Mouse (Mus musculus) retina, postnatal 7 days (tissue): ENCODE results near the gene Arhgap30.
A peak's percentile ranks its signal among the peaks of the same experiment; 100 is the strongest.

Experiments used
- DNase-seq: peaks from one replicate; pipeline ENCODE4 v3.0.0-alpha.2; 2012; ENCODE audit warnings: low read depth, low spot score

Gene Arhgap30

DNA sequence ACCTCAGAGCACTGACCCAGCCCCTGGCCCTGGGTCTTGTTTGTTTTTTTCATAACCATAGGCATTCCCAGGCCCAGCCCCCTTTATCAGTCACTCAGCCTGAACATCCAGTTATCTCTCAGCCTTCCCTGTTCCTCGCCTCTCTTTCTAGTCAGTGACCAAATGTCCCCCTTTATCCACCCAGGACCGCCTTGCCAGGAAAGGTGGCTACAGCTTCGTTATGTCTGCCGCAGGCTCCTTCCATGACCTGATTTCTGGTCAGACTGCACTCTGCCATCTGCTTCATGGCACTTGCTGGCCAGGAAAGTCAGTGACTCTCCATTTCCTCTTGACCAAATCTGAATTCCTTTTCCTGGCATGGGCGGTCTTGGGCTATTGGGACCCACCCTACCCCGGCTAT is 10.5 kb upstream of the Arhgap30 start:
- DNase-seq, result no peak

DNA sequence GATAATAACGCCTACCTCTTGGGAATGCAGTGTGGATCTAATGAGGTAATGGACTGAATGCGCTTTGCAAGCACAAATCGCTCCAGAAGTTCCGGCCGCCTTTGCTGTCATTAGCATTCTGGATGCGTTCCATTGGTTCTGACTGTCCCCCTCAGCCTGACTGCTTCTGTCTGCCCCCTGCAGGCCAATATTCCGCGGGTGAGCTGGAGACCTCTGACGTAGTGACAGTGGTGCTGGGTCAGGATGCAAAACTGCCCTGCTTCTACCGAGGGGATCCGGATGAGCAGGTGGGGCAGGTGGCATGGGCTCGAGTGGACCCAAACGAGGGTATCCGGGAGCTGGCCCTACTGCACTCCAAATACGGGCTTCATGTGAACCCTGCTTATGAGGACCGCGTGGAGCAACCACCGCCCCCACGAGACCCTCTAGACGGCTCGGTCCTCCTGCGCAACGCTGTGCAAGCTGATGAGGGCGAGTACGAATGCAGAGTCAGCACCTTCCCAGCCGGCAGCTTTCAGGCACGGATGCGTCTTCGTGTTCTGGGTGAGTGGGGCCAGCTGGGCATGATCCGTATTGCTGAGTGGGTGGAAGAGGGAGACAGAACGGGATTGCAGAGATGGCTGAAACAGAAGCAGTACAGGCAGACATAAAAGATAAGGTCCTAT is 8.7 kb upstream of the Arhgap30 start:
- DNase-seq, result peak; percentile 45

GRCm38 (mm10) chr1:171382096-171382620 is 6.6 kb upstream of the Arhgap30 start:
- no peak for DNase-seq

DNA sequence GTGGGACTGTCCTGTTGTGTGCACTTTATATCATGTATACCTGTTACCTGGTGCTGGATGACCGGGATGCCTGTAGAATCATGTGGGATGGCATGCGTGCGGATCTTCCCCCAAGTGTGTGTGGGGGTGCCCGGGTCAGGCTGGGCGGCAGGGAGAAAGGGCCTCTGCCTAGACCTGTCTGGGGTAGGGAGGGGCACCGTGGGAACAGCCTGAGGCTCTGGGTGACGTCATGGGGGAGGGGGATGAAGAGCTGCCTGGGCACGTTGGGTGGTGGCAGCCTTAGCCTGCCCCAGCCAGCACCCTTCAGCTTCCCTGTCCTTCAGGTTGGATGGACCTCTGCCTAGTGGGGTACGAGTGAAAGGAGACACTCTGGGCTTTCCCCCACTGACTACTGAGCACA is 4.4 kb upstream of the Arhgap30 start:
- no peak for DNase-seq

- DNase-seq, result no peak
These were observed 3.6 kb upstream of the Arhgap30 start for GRCm38 (mm10) chr1:171385171-171385570.

DNA sequence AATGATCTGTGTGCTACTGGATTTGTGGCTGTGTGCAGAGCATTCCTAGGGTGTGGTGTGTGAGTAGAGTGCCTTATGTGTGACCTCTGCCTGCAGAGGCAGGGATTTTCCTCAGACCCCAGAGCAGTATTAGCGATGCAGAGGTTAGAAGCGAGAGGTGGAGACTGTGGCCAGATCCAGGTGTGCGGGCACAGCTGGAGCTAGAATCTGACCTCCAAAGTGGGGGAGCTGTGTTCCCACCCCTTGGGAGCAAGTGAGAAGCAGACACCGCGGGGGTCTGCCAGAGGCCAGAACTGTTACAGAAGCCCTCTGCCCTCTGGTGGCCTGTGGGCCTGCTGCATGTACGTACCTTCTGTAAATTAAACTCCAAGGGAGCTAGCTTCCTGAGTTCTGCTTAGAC is 1.7 kb upstream of the Arhgap30 start:
- DNase-seq, result no peak

DNA sequence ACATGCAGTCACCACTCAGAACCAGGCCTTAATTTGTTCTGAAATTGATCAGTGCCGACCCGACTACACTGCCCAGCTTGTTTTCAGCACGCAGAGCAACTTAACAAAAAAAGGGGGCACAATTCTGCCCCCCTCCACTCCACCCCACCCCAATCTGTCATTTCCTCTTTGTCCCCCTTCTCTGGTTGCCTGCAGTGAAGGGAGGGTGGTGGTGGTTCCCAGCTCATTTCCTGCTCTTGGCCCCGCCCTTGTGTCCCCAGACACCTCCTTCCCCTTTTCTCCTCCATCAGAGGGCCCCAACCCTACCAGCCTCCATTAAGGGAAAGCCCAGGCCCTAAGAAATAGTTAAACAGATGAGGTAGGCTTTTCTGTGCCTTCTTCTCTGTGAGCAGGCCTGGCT is 1.3 kb downstream of the Arhgap30 start:
- DNase-seq, result no peak

GRCm38 (mm10) chr1:171401821-171402220 is 13.1 kb downstream of the Arhgap30 start:
- no peak for DNase-seq

GRCm38 (mm10) chr1:171402991-171403390 is 14.2 kb downstream of the Arhgap30 start:
- DNase-seq, result no peak

- no peak for DNase-seq
These were observed 18.5 kb downstream of the Arhgap30 start for GRCm38 (mm10) chr1:171407263-171407662.

GRCm38 (mm10) chr1:171410231-171410630 is 21.5 kb downstream of the Arhgap30 start:
- DNase-seq, result no peak

DNA sequence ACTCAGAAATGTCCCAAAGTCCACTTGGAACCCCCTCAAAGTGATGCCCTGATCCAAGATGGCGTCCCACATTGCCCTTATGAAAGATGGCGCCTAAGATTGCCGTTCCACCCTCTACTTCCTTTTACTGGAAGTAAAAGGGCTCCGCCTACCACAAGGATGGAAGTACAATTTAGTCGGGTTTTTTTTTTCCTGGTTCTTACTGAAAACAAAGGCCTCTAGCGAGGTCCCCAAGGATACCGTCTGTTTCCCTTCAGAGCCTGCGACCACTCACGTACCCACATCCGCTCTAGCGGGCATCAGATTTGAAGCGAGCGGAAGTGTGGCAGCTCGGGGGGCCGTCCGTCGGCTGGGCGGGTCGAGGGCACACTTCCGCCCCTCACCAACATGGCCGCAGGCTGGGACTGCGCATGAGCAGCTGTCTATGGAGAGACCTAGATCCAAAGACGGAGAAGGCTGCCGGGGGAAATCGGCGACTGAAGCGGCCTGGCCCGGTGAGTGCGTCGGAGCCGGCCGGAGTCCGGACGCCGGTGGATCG is 22.3 kb downstream of the Arhgap30 start, which contains the start of gene Usf1:
Gene Usf1 (plus strand): TSS at position 367 of the 538 bp plus-strand sequence.
- peak; percentile 95 for DNase-seq

DNA sequence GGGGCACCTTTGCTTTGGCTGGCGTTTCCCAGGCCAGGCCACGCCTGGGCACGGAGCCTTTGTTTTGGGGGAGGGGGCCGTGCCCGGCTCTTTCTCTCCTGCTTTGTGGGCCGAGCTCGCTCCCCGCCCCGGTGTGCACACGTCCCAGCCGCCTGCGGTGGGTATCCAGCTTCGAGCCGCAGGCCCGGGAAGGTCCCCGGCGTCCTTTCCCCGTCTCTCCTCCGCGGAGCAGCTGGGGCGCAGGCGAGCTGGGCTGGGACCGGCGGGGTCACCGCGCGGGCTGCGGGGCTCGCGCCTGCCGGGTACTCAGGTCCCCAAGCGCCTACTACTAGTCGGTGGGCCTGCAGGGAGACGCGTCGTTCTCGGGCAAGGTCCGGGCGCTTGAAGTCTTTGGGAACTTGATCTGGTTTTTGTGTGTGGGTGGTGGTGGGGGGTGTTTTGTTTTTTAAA is 22.8 kb downstream of the Arhgap30 start:
- DNase-seq, result no peak

DNA sequence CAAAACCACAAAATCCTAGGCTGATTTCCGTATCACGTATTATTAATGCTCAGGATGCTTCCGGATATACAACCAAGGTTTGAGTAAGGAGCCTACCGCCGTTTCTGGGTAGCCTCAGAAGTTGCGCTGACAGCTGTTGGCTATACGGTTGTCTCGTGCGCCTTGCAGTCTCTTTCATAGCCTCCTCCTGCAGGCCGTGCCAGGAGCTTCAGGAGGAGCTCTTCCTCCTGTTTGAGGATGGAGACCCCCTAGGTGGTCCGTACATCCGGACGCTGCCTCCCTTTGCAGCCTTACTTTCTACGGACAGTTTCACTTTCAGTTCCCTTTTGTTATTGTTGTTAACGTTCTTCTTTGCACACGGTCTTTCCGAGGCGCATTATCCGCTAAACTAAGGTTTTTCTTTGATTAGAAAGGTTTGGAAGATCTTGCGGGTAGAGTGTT is 23.3 kb downstream of the Arhgap30 start:
- DNase-seq, result no peak

DNA sequence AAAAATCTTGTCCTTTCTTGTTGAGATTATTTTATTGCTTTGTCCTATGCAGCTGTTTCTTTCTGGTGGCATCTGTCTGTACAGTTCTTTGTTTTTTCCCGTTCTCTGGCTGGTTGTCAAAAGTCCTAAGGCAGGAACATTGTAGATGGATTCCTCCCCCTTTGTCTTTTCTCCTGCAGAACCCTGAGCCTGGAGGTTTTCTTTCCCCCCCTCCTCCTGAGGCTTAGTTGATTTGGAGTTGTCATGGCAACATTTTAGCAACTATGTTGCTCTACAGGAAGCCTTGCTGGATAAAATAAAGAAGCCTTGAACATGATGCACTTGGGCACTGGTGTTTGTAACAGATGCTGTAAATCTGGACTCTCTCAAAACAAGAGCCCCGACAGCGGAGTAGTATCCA is 23.7 kb downstream of the Arhgap30 start:
- DNase-seq, result no peak

GRCm38 (mm10) chr1:171413608-171414007 is 24.9 kb downstream of the Arhgap30 start:
- no peak for DNase-seq

GRCm38 (mm10) chr1:171418660-171419059 is 29.9 kb downstream of the Arhgap30 start, which contains the start of gene Tstd1:
TSS of gene Tstd1 (plus strand) at chr1:171418872.
- no peak for DNase-seq

DNA sequence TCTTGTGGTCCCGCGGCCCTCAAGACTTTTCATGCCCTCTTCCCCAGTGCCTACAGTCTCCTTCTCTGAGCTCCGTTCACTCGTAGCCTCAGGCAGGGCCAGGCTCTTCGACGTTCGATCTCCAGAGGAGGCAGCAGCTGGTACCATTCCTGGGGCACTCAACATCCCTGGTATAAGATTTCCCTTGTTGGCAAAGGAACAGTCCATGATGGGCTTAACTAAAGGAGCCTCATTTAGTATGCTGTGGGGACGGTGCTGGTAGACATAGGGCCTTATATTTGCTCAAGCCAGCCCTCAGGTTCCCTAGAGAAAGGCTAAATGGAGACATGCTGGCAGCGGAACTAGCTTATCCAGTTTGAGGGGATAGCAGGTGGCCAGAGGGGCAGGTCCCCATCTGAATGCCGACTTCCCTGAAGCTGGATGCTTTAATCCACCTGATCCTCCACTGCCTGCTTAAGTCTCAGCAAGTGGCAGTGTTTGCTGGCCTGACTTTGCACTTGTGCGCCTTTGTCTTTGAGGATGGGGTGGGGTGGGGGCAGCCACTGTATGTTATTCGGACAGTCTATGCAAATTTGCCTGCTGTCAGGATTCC is 30.6 kb downstream of the Arhgap30 start:
- no peak for DNase-seq

GRCm38 (mm10) chr1:171419905-171420304 is 31.2 kb downstream of the Arhgap30 start:
- no peak for DNase-seq

DNA sequence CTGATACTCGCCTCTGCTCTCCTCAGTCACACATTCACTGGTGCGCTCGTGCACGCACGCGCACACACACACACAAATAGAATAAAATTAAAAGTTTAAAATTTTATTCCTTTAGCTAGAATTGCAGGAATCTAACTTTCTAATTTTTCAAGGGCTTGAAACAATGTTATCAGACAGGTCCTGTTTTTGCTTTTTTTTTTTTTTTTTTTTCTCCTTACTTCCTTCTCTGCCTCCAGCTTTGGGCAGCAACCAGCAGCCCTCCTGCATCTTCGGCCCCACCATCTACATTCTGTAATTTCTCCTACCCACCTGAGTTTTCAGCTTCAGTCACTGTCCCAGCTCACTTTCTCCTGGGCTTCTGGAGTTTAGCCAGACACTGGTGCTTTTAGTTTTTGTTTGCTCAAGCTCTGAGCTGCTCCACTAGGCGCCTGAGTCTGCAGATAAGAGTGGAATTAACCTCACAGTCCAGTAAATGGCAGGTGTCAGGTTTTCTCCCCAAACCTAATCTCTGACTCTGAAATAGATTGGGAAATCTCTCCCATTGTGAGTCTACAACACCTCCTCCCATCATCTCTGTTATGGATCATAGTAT is 33.8 kb downstream of the Arhgap30 start:
- DNase-seq, result no peak

GRCm38 (mm10) chr1:171424638-171425037 is 35.9 kb downstream of the Arhgap30 start:
- no peak for DNase-seq

DNA sequence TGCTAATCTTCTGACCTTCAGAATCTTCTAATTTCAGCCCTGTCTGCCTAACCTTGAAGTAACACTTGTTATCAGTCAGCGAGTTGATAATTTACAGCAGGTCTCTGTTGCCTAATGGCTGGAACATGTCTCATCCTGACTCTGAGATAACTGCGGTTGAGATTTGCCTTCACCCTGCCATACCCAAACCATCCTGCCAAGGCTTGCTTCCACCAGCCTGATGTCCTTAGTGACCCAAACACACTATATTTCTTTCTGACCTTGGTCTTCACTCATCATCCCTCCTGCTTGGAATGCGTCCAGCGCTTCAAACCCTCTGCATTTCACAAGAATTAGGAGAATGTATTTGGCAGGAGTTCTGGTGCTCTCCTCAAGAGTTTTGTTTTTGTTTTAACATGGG is 36.4 kb downstream of the Arhgap30 start:
- no peak for DNase-seq
